Mouse (Mus musculus): Measurements from ENCODE around the gene Mov10. TPM values are rescaled to one million over a fixed set of nuclear protein-coding genes. Genes with fewer than 3 reads are reported as not detected.

The Mov10 gene
- total RNA-seq, 2 experiments from 2014 or later = 9.1 to 10.5 TPM

GRCm38 (mm10) chr3:104811752-104812151 lies 6.6 kb downstream of the Mov10 start:
- no peak for DNase-seq (ENCODE audit: low spot score in 2 of 2)

- no peak for DNase-seq (ENCODE audit: low spot score in 2 of 2)
These were observed 12.8 kb downstream of the Mov10 start for GRCm38 (mm10) chr3:104805539-104805938.

- DNase-seq (ENCODE audit: low spot score in 2 of 2) = no peak
These were observed 14.1 kb downstream of the Mov10 start for GRCm38 (mm10) chr3:104804312-104804711.

- no peak for DNase-seq (ENCODE audit: low spot score in 2 of 2)
These were observed 16.9 kb downstream of the Mov10 start for GRCm38 (mm10) chr3:104801481-104801880.

- DNase-seq (ENCODE audit: low spot score in 2 of 2) = no peak
These were observed 17.7 kb downstream of the Mov10 start for GRCm38 (mm10) chr3:104800681-104801080.

GRCm38 (mm10) chr3:104796430-104797082 lies 21.8 kb downstream of the Mov10 start:
- no peak for DNase-seq (ENCODE audit: low spot score in 2 of 2)

- no peak for DNase-seq (ENCODE audit: low spot score in 2 of 2)
These were observed 22.6 kb downstream of the Mov10 start for GRCm38 (mm10) chr3:104795661-104796340.

- no peak for DNase-seq (ENCODE audit: low spot score in 2 of 2)
These were observed 23.4 kb downstream of the Mov10 start for GRCm38 (mm10) chr3:104794953-104795470.

- DNase-seq (ENCODE audit: low spot score in 2 of 2) = peak; percentile 42 to 52
These were observed 24.2 kb downstream of the Mov10 start for GRCm38 (mm10) chr3:104793871-104794828.

GRCm38 (mm10) chr3:104792360-104793270 lies 25.7 kb downstream of the Mov10 start:
- no peak for DNase-seq (ENCODE audit: low spot score in 2 of 2)

GRCm38 (mm10) chr3:104791671-104792070 lies 26.7 kb downstream of the Mov10 start:
- DNase-seq (ENCODE audit: low spot score in 2 of 2) = peak; percentile 37 to 53

- no peak for DNase-seq (ENCODE audit: low spot score in 2 of 2)
These were observed 27.3 kb downstream of the Mov10 start for GRCm38 (mm10) chr3:104791017-104791416.

- DNase-seq (ENCODE audit: low spot score in 2 of 2) = peak; percentile 69
These were observed 27.9 kb downstream of the Mov10 start for GRCm38 (mm10) chr3:104790401-104790937.

GRCm38 (mm10) chr3:104789822-104790221 lies 28.5 kb downstream of the Mov10 start:
- peak; percentile 17 to 34 for DNase-seq (ENCODE audit: low spot score in 2 of 2)

GRCm38 (mm10) chr3:104789312-104789605 lies 29.1 kb downstream of the Mov10 start:
- no peak for DNase-seq (ENCODE audit: low spot score in 2 of 2)

GRCm38 (mm10) chr3:104788561-104789311 lies 29.6 kb downstream of the Mov10 start:
- peak; percentile 39 to 45 for DNase-seq (ENCODE audit: low spot score in 2 of 2)

- no peak for DNase-seq (ENCODE audit: low spot score in 2 of 2)
These were observed 30.3 kb downstream of the Mov10 start, which contains the start of gene Rhoc for GRCm38 (mm10) chr3:104788075-104788474. Gene Rhoc (plus strand): TSS chr3:104788375.

- no peak for DNase-seq (ENCODE audit: low spot score in 2 of 2)
These were observed 33.1 kb downstream of the Mov10 start for GRCm38 (mm10) chr3:104785284-104785683.

- no peak for DNase-seq (ENCODE audit: low spot score in 2 of 2)
These were observed 34.3 kb downstream of the Mov10 start for GRCm38 (mm10) chr3:104783971-104784500.
